Mouse (Mus musculus) liver, adult 2 months (tissue): ENCODE results near the gene Scaf4.

Experiments used
- CTCF ChIP-seq: fragments of 200-500 bp; IDR thresholded peaks from 2 replicates; pipeline ENCODE4 v1.5.1; 2011; ENCODE audit warnings: low read depth, low read length, control low read depth
- POLR2A ChIP-seq: fragments of 200-500 bp; IDR thresholded peaks from 2 replicates; pipeline ENCODE4 v1.6.1; 2011; ENCODE audit warnings: low read length, control low read depth; ENCODE audit not compliant: insufficient read depth; ENCODE audit errors: extremely low read depth

- TF ChIP-seq CTCF (0 out of 2 replicates have a peak, but pooled peaks have one; percentile 0), POLR2A (no peak)
These were observed 28.3 kb upstream of the Scaf4 start for GRCm38 (mm10) chr16:90312449-90313082.
